In genomic region chr5:113209898-113210297, GRCm38 (mm10) we compare ENCODE assay signal across 9 mouse cellular contexts. TPM values are rescaled to one million over a fixed set of nuclear protein-coding genes. Genes with fewer than 3 reads are reported as not detected.
DNase-seq lines count a peak whose midpoint lies in the region; ATAC-seq and TF ChIP-seq lines count a peak whose summit lies in the region.
"Had no signal": no experiment of that assay in that cellular context is flagged by ENCODE, and none has a peak within 500 bp of the region (broad histone marks: within the 10 kb centered on the region; RNA-seq: fewer than 3 reads in every experiment).

No protein-coding gene starts in this region.

- H3K4me2 ChIP-seq in hindbrain, embryonic 11.5 days (replicated peaks; ENCODE audit: low read depth, low read length): no peak overlapping the region
- H3K4me2 ChIP-seq in kidney, embryonic 15.5 days: no peak overlapping the region
- H3K4me2 ChIP-seq in midbrain, embryonic 13.5 days (replicated peaks): no peak overlapping the region

- H3K4me3 ChIP-seq in hindbrain, embryonic 10.5 days: no peak overlapping the region
- H3K4me3 ChIP-seq in hindbrain, embryonic 11.5 days (ENCODE audit: low read depth, low read length): no peak overlapping the region
- no peak overlapping the region for H3K4me3 ChIP-seq in embryonic fibroblast, embryonic 13.5 days (ENCODE audit: insufficient read depth, low read length)
- H3K4me3 ChIP-seq in kidney, embryonic 15.5 days (replicated peaks): no peak overlapping the region
- no peak overlapping the region for H3K4me3 ChIP-seq in midbrain, embryonic 13.5 days (replicated peaks)
- H3K4me3 ChIP-seq in cerebellum, adult 2 months (replicated peaks; ENCODE audit: insufficient read depth, low read depth, low read length): no peak overlapping the region

- peaks cover 63% of the 10 kb centered on the region for H3K4me1 ChIP-seq in hindbrain, embryonic 10.5 days (replicated peaks)
- no peaks in the 10 kb centered on the region; the same call in 1 of the 2 replicates for H3K4me1 ChIP-seq in hindbrain, embryonic 11.5 days (replicated peaks; ENCODE audit: control insufficient read depth, insufficient read depth, low read length)
- peaks cover 7% of the 10 kb centered on the region for H3K4me1 ChIP-seq in embryonic fibroblast, embryonic 13.5 days (ENCODE audit: control insufficient read depth, insufficient read depth, low read length)
- H3K4me1 ChIP-seq in kidney, embryonic 15.5 days: peaks cover 73% of the 10 kb centered on the region
- peaks cover 20% of the 10 kb centered on the region for H3K4me1 ChIP-seq in midbrain, embryonic 13.5 days (replicated peaks)
- H3K4me1 ChIP-seq in cerebellum, adult 2 months (ENCODE audit: control insufficient read depth, insufficient read depth, low read length): peaks cover 8% of the 10 kb centered on the region

- H3K9ac ChIP-seq in hindbrain, embryonic 11.5 days (ENCODE audit: low read depth, low read length): no peak overlapping the region
- H3K9ac ChIP-seq in kidney, embryonic 15.5 days: no peak overlapping the region
- no peak overlapping the region for H3K9ac ChIP-seq in midbrain, embryonic 13.5 days (replicated peaks)

- peak overlapping the region; percentile 80 for H3K27ac ChIP-seq in hindbrain, embryonic 10.5 days
- H3K27ac ChIP-seq in hindbrain, embryonic 11.5 days (ENCODE audit: low read depth, low read length): no peak overlapping the region
- peak overlapping the region; percentile 19 for H3K27ac ChIP-seq in embryonic fibroblast, embryonic 13.5 days (ENCODE audit: insufficient read depth, low read length)
- H3K27ac ChIP-seq in kidney, embryonic 15.5 days: peak overlapping the region; percentile 86
- peak overlapping the region; percentile 74 for H3K27ac ChIP-seq in midbrain, embryonic 13.5 days
- no peak overlapping the region for H3K27ac ChIP-seq in cerebellum, adult 2 months (ENCODE audit: insufficient read depth, low read length)

- WGBS in hindbrain, embryonic 10.5 days: 86% methylated on average over 13 of the region's 13 CpGs
- WGBS in hindbrain, embryonic 11.5 days: 89% methylated on average over 13 of the region's 13 CpGs
- WGBS in kidney, embryonic 15.5 days: 77% methylated on average over 13 of the region's 13 CpGs
- WGBS in midbrain, embryonic 13.5 days: 94% methylated on average over 13 of the region's 13 CpGs
- 83% methylated on average over 13 of the region's 13 CpGs for WGBS in cerebellum, adult 2 months

- no peak for TF ChIP-seq POLR2A in embryonic fibroblast, embryonic 13.5 days (IDR thresholded peaks at IDR 0.05; ENCODE audit: low read depth, low read length)
- no peak for TF ChIP-seq POLR2A in cerebellum, adult 2 months (IDR thresholded peaks at IDR 0.05; ENCODE audit: borderline replicate concordance, insufficient read depth, low read length)

- ATAC-seq in hindbrain, embryonic 11.5 days (ENCODE audit: low FRiP score): no peak
- ATAC-seq in kidney, embryonic 15.5 days (replicated peaks; ENCODE audit: low FRiP score): no peak
- no peak for ATAC-seq in midbrain, embryonic 13.5 days
- ATAC-seq in granulocyte monocyte progenitor cell, adult 5-6 weeks (replicated peaks; ENCODE audit: poor library complexity, severe bottlenecking): no peak

- no peaks in the 10 kb centered on the region for H3K9me3 ChIP-seq in hindbrain, embryonic 10.5 days
- H3K9me3 ChIP-seq in hindbrain, embryonic 11.5 days (ENCODE audit: control insufficient read depth, low read length): no peaks in the 10 kb centered on the region
- H3K9me3 ChIP-seq in kidney, embryonic 15.5 days (replicated peaks): no peaks in the 10 kb centered on the region
- H3K9me3 ChIP-seq in midbrain, embryonic 13.5 days: no peaks in the 10 kb centered on the region

- DNase-seq in hindbrain, embryonic 10.5 days (ENCODE audit: low spot score): no peak
- no peak for DNase-seq in hindbrain, embryonic 11.5 days (ENCODE audit: low spot score)
- no peak for DNase-seq in thymus, postnatal 14 days
- DNase-seq in cerebellum, adult 2 months: no peak

- TF ChIP-seq CTCF in embryonic fibroblast, embryonic 13.5 days (IDR thresholded peaks at IDR 0.05; ENCODE audit: borderline replicate concordance, insufficient read depth, low read length): no peak
- no peak for TF ChIP-seq CTCF in cerebellum, adult 2 months (IDR thresholded peaks at IDR 0.05; ENCODE audit: borderline replicate concordance, insufficient read depth, low read depth, low read length)

- H3K36me3 ChIP-seq in hindbrain, embryonic 10.5 days: no peaks in the 10 kb centered on the region
- H3K36me3 ChIP-seq in hindbrain, embryonic 11.5 days (ENCODE audit: control insufficient read depth, insufficient read depth, low read length): no peaks in the 10 kb centered on the region
- H3K36me3 ChIP-seq in kidney, embryonic 15.5 days: no peaks in the 10 kb centered on the region
- H3K36me3 ChIP-seq in midbrain, embryonic 13.5 days: no peaks in the 10 kb centered on the region
- H3K36me3 ChIP-seq: G1E had no signal

- no peaks in the 10 kb centered on the region for H3K27me3 ChIP-seq in hindbrain, embryonic 10.5 days (ENCODE audit: insufficient read depth, poor library complexity, severe bottlenecking)
- H3K27me3 ChIP-seq in hindbrain, embryonic 11.5 days (ENCODE audit: control insufficient read depth, insufficient read depth, low read length): no peaks in the 10 kb centered on the region
- no peaks in the 10 kb centered on the region for H3K27me3 ChIP-seq in kidney, embryonic 15.5 days
- no peaks in the 10 kb centered on the region for H3K27me3 ChIP-seq in midbrain, embryonic 13.5 days
- no peaks in the 10 kb centered on the region for H3K27me3 ChIP-seq in cerebellum, adult 2 months (ENCODE audit: control insufficient read depth, insufficient read depth, low read length)

RNA-seq across cellular contexts. Expression of gene 2900026A02Rik, which starts 11.1 kb away (rescaled TPM):
- 2.1 and 4.1 TPM in 2 replicates for polyA plus RNA-seq in hindbrain, embryonic 10.5 days (2016; fragmentation: Nextera tagmentation; extraction: Ambion mirVana)
- polyA plus RNA-seq in hindbrain, embryonic 11.5 days (2014; fragmentation: Nextera tagmentation; extraction: Ambion mirVana): 1.2 and 1.5 TPM in 2 replicates
- 29.0 and 38.4 TPM in 2 replicates for polyA plus RNA-seq in embryonic fibroblast, embryonic 13.5 days (2011; ENCODE audit: insufficient read length, low read depth, missing spikeins)
- polyA plus RNA-seq in kidney, embryonic 15.5 days (2015; fragmentation: Nextera tagmentation; extraction: Ambion mirVana): 7.0 and 7.5 TPM in 2 replicates
- polyA plus RNA-seq in midbrain, embryonic 13.5 days (2015; fragmentation: Nextera tagmentation; extraction: Ambion mirVana): 2.4 and 2.7 TPM in 2 replicates
- total RNA-seq in granulocyte monocyte progenitor cell, adult 5-6 weeks (2014; fragmentation: Nextera tagmentation): 3.0 and 4.1 TPM in 2 replicates
- 0.47 and 0.88 TPM in 2 replicates for total RNA-seq in granulocyte monocyte progenitor cell, adult 5-6 weeks (2017)
- polyA plus RNA-seq in cerebellum, adult 2 months (2012; rRNA removed): 4.9 and 5.2 TPM in 2 replicates
- polyA plus RNA-seq: G1E had no signal

RNA-seq across cellular contexts. Expression of gene Tmem211, which starts 16.8 kb away (rescaled TPM):
- polyA plus RNA-seq in hindbrain, embryonic 10.5 days (2016; fragmentation: Nextera tagmentation; extraction: Ambion mirVana): 0.11 TPM in 1 of 2 replicates, not detected in the other
- 0.08 TPM in 1 of 2 replicates, not detected in the other for polyA plus RNA-seq in hindbrain, embryonic 11.5 days (2014; fragmentation: Nextera tagmentation; extraction: Ambion mirVana)
- not detected in 2 replicates for polyA plus RNA-seq in embryonic fibroblast, embryonic 13.5 days (2011; ENCODE audit: insufficient read length, low read depth, missing spikeins)
- polyA plus RNA-seq in kidney, embryonic 15.5 days (2015; fragmentation: Nextera tagmentation; extraction: Ambion mirVana): 0.19 TPM in 1 of 2 replicates, not detected in the other
- not detected in 2 replicates for polyA plus RNA-seq in midbrain, embryonic 13.5 days (2015; fragmentation: Nextera tagmentation; extraction: Ambion mirVana)
- not detected in 2 replicates for total RNA-seq in granulocyte monocyte progenitor cell, adult 5-6 weeks (2014; fragmentation: Nextera tagmentation)
- total RNA-seq in granulocyte monocyte progenitor cell, adult 5-6 weeks (2017): not detected in 2 replicates
- 0.10 and 0.18 TPM in 2 replicates for polyA plus RNA-seq in cerebellum, adult 2 months (2012; rRNA removed)
- total RNA-seq: G1E had no signal
- polyA plus RNA-seq: G1E had no signal

Comparison
In these comparisons a context has a peak if more than half of its experiments do, and no peak if none do; other contexts are left out.
1. H3K27ac ChIP-seq: peak in hindbrain, embryonic 10.5 days (single experiment), embryonic fibroblast, embryonic 13.5 days (single experiment), kidney, embryonic 15.5 days (single experiment) and midbrain, embryonic 13.5 days (single experiment); none in hindbrain, embryonic 11.5 days (single experiment) and cerebellum, adult 2 months (single experiment).